Mouse (Mus musculus) stomach, postnatal 0 days (tissue): ENCODE data around the gene Gtpbp10.

Experiments used
- CTCF ChIP-seq: IDR thresholded peaks from 2 replicates; pipeline ENCODE4 v1.5.1; 2016; ENCODE audit warnings: antibody characterized with exemption, low read depth, mild to moderate bottlenecking, moderate library complexity
- EP300 ChIP-seq: optimal IDR thresholded peaks from 2 replicates; pipeline ENCODE3; 2016; ENCODE audit warnings: antibody characterized with exemption

DNA sequence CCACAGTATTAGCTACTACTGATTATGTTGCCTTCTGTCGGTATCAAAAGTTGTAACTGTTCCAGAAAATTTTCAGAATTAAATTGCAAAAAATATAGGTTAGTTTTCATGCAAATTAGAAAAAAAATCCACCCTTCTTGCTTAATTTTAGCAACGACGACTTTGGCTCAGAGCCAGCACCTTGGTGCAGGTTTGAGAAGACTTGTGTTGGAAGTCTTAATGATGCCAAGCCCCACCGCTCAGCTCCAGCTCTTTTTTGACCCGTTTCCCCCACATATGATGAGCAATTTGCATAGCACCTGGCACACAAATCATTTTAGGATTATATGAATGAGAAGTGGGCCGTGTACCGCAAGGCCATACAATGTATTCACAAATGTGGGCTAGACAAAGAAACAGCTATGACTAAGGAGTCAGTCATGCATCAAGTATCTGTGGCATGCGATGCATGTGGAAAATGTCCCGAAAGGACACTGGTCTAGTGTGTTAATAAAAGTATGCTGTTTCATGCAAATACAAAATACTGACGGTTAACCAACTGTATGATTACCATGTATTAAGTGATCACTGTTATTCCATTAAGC lies 48.9 kb downstream of the Gtpbp10 start:
- no peak for TF ChIP-seq CTCF
- no peak for TF ChIP-seq EP300
